Mouse (Mus musculus) limb, embryonic 10.5 days (tissue): ENCODE measurements around the gene Zfp771. TPM values are rescaled to one million over a fixed set of nuclear protein-coding genes. Genes with fewer than 3 reads are reported as not detected.
A peak's percentile ranks its signal among the peaks of the same experiment; 100 is the strongest.

Source experiments
- DNase-seq: peaks from one replicate; pipeline ENCODE4 v3.0.0-alpha.2; 2017; ENCODE audit warnings: low spot score
- H3K27ac ChIP-seq: fragments of 300-500 bp; sonication (generic); 2 replicates; pipeline ENCODE4 v1.5.1; 2016; ENCODE audit warnings: mild to moderate bottlenecking
- H3K27me3 ChIP-seq: fragments of 300-500 bp; sonication (generic); 2 replicates; pipeline ENCODE4 v1.6.1; 2016; ENCODE audit warnings: low read depth, mild to moderate bottlenecking; ENCODE audit not compliant: poor library complexity, severe bottlenecking
- H3K36me3 ChIP-seq: fragments of 300-500 bp; sonication (generic); 2 replicates; pipeline ENCODE4 v1.6.1; 2016; ENCODE audit warnings: mild to moderate bottlenecking, moderate library complexity
- H3K4me1 ChIP-seq: fragments of 300-500 bp; sonication (generic); 2 replicates; pipeline ENCODE4 v1.6.1; 2016
- H3K4me3 ChIP-seq: fragments of 300-500 bp; sonication (generic); 2 replicates; pipeline ENCODE4 v1.5.1; 2016; ENCODE audit warnings: mild to moderate bottlenecking, moderate library complexity
- H3K9me3 ChIP-seq: fragments of 300-500 bp; sonication (generic); replicated peaks from 2 replicates; pipeline ENCODE4 v1.6.1; 2016; ENCODE audit warnings: mild to moderate bottlenecking
- WGBS: fragments of 180-500 bp; shearing (Covaris S2); methylation state at CpG from one replicate; pipeline ENCODE4 v1.1.7; 2016; 5-methylcytosine and 5-hydroxymethylcytosine counted together
- polyA plus RNA-seq: library from polyadenylated mRNA; unstranded; fragments of >200 nt; fragmentation: Nextera tagmentation; extraction: Ambion mirVana; gene quantifications from 2 replicates; pipeline ENCODE4 v1.2.1, GENCODE M21; 2016

Zfp771 gene
- polyA plus RNA-seq, 1 experiment from 2014 or later = 70.6 TPM

- 90% methylated on average over 3 of the region's 3 CpGs for whole genome bisulfite sequencing
- H3K9me3 ChIP-seq = no peaks in the 10 kb centered on the region
- H3K36me3 ChIP-seq = peaks cover 12% of the 10 kb centered on the region
- no peak overlapping the region for H3K4me3 ChIP-seq
- no peak overlapping the region for H3K27ac ChIP-seq
- no peaks in the 10 kb centered on the region for H3K27me3 ChIP-seq
- DNase-seq = no peak
- H3K4me1 ChIP-seq = peaks cover 21% of the 10 kb centered on the region
These were observed 19.5 kb downstream of the Zfp771 start for GRCm38 (mm10) chr7:127263526-127263925.

- 89% methylated on average over 2 of the region's 2 CpGs for WGBS
- H3K9me3 ChIP-seq = 0 out of 2 replicates have a peak, but pooled peaks cover 3% of the 10 kb centered on the region
- peaks cover 47% of the 10 kb centered on the region for H3K36me3 ChIP-seq
- no peak overlapping the region for H3K27ac ChIP-seq
- DNase-seq = no peak
- H3K4me1 ChIP-seq = peaks cover 15% of the 10 kb centered on the region
- no peaks in the 10 kb centered on the region for H3K27me3 ChIP-seq
- H3K4me3 ChIP-seq = no peak overlapping the region
These were observed 26.2 kb downstream of the Zfp771 start for GRCm38 (mm10) chr7:127270256-127270655.

DNA sequence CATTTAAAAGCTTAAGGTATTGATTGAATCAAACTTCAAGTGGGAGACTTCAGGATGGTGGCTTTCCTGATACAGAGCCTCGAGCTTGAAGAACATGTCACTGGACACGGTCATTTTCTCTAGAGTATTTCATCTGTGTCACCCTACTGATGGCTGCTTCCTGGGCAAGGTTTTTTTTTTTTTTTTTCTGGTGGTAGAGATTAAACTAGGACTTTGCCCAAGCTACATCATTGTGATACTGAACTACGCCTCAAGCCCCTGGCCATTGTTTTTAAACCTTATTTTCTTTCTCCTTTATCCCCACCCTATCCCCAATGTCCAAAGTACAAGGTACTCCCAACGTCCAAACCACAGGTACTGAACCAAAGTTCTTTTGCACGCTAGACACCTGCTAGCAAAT, 26.6 kb downstream of the Zfp771 start:
- no peak for DNase-seq
- no peak overlapping the region for H3K27ac ChIP-seq
- peaks cover 47% of the 10 kb centered on the region for H3K36me3 ChIP-seq
- H3K9me3 ChIP-seq = 0 out of 2 replicates have a peak, but pooled peaks cover 3% of the 10 kb centered on the region
- H3K4me3 ChIP-seq = no peak overlapping the region
- peaks cover 15% of the 10 kb centered on the region for H3K4me1 ChIP-seq
- 94% methylated on average over 5 of the region's 5 CpGs for WGBS
- H3K27me3 ChIP-seq = no peaks in the 10 kb centered on the region

GRCm38 (mm10) chr7:127271093-127271492, 27.0 kb downstream of the Zfp771 start:
- H3K4me3 ChIP-seq = no peak overlapping the region
- H3K36me3 ChIP-seq = peaks cover 47% of the 10 kb centered on the region
- no peak for DNase-seq
- 0 out of 2 replicates have a peak, but pooled peaks cover 3% of the 10 kb centered on the region for H3K9me3 ChIP-seq
- WGBS = 92% methylated on average over 4 of the region's 4 CpGs
- H3K27ac ChIP-seq = no peak overlapping the region
- H3K27me3 ChIP-seq = no peaks in the 10 kb centered on the region
- H3K4me1 ChIP-seq = peaks cover 15% of the 10 kb centered on the region

DNA sequence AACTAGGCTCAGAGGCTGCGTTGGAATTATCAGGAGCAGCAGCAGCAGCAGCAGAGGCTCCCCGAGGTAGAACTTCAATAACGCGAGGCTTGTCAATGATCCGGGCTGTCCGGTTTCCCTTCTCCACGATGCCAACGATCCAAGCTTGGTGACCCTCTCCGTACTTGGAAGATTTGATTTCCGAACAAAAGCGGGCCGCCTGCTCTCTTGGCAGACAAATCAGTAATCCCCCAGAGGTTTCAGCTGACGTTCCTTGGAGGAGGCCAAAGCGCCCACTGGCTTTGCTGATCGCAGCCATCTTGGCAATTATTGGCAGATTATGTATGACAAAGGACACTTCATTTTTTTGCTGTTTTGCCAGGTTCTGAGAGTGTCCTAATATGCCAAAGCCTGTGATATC, 28.5 kb downstream of the Zfp771 start:
- DNase-seq = no peak
- H3K4me3 ChIP-seq = peak overlapping the region; percentile 93
- WGBS = 98% methylated on average over 15 of the region's 15 CpGs

GRCm38 (mm10) chr7:127273118-127273923, 29.2 kb downstream of the Zfp771 start:
- Histone ChIP-seq H3K36me3 (peaks cover 45% of the 10 kb centered on the region), H3K27me3 (no peaks in the 10 kb centered on the region), H3K4me3 (peak overlapping the region; percentile 93), H3K4me1 (peaks cover 15% of the 10 kb centered on the region), H3K27ac (peak overlapping the region; percentile 96), H3K9me3 (0 out of 2 replicates have a peak, but pooled peaks cover 3% of the 10 kb centered on the region)
- WGBS = 18% methylated on average over 50 of the region's 50 CpGs
- DNase-seq = no peak

More for the DNA sequence above, 28.5 kb downstream of the Zfp771 start:
- Histone ChIP-seq H3K27ac (no peak overlapping the region), H3K4me1 (peaks cover 15% of the 10 kb centered on the region), H3K36me3 (peaks cover 47% of the 10 kb centered on the region), H3K9me3 (0 out of 2 replicates have a peak, but pooled peaks cover 3% of the 10 kb centered on the region), H3K27me3 (no peaks in the 10 kb centered on the region)

- DNase-seq = peak; percentile 91
- H3K9me3 ChIP-seq = 0 out of 2 replicates have a peak, but pooled peaks cover under 1% of the 10 kb centered on the region
- WGBS = 3% methylated on average over 39 of the region's 39 CpGs
- H3K4me3 ChIP-seq = peak within 1 kb of the TSS; percentile 93
- H3K27ac ChIP-seq = peak within 1 kb of the TSS; percentile 96
- no peaks in the 10 kb centered on the region for H3K27me3 ChIP-seq
- peaks cover 40% of the 10 kb centered on the region for H3K36me3 ChIP-seq
- peaks cover 15% of the 10 kb centered on the region for H3K4me1 ChIP-seq
These were observed 30.1 kb downstream of the Zfp771 start, which contains the start of gene Sephs2 for GRCm38 (mm10) chr7:127273925-127274789. Gene Sephs2, minus strand, starts transcription at chr7:127274055.

- peaks cover 17% of the 10 kb centered on the region for H3K36me3 ChIP-seq
- H3K9me3 ChIP-seq = no peaks in the 10 kb centered on the region
- 66% methylated on average over 5 of the region's 5 CpGs for WGBS
- no peak for DNase-seq
- H3K4me1 ChIP-seq = peaks cover 15% of the 10 kb centered on the region
- no peak overlapping the region for H3K27ac ChIP-seq
- H3K27me3 ChIP-seq = no peaks in the 10 kb centered on the region
- H3K4me3 ChIP-seq = no peak overlapping the region
These were observed 32.5 kb downstream of the Zfp771 start for GRCm38 (mm10) chr7:127276519-127276961.

GRCm38 (mm10) chr7:127278311-127278710, 34.2 kb downstream of the Zfp771 start:
- peak; percentile 44 for DNase-seq
- peak overlapping the region; percentile 30; the same call in 1 of the 2 replicates for H3K27ac ChIP-seq
- H3K4me1 ChIP-seq = peaks cover 8% of the 10 kb centered on the region
- H3K4me3 ChIP-seq = no peak overlapping the region
- H3K9me3 ChIP-seq = no peaks in the 10 kb centered on the region
- WGBS = 25% methylated on average over 8 of the region's 8 CpGs
- H3K36me3 ChIP-seq = no peaks in the 10 kb centered on the region
- no peaks in the 10 kb centered on the region for H3K27me3 ChIP-seq

DNA sequence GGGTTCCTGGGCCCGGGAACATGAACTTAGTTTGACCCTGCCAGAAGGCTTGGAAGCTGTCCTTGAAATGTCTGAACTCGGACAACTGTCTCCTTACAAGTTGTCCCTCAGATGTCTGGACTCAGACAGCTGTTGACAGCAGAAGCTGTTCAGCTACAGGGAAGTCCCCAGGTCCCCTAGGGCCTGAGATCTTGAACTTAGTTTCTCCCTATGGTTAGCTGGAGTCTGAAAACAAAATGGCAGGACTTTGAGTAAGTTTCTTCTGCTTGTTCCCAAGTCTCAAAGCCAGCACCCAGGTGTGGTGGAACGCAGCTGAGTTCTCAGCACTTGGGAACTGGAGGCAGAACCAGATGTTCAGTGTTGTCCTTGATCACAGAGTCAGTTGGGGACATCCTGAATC, 36.0 kb downstream of the Zfp771 start:
- Histone ChIP-seq H3K36me3 (no peaks in the 10 kb centered on the region), H3K4me1 (no peaks in the 10 kb centered on the region), H3K9me3 (no peaks in the 10 kb centered on the region), H3K27me3 (no peaks in the 10 kb centered on the region), H3K27ac (no peak overlapping the region), H3K4me3 (no peak overlapping the region)
- DNase-seq = no peak
- WGBS = 74% methylated on average over 3 of the region's 3 CpGs

DNA sequence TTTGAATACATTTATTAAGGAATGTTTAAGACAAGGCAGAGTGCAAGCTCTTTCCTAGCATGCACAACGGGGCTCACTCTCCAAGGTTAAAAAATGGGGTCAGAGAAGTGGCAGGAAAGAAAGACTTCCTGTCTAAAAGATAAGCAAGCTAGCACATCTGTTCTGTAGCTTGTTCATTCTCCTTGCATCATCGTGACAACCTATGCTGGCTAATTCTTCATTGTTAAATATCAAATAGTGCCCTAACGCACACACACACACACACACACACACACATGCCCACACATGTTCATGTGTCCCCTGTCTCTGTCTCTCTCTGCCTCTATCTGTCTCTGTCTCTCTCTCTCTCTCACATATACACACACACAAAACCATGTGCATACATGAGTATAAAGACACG, 37.0 kb downstream of the Zfp771 start:
- 73% methylated on average over 4 of the region's 4 CpGs for WGBS

GRCm38 (mm10) chr7:127282190-127282589, 38.1 kb downstream of the Zfp771 start:
- H3K36me3 ChIP-seq = no peaks in the 10 kb centered on the region
- no peaks in the 10 kb centered on the region for H3K27me3 ChIP-seq
- no peaks in the 10 kb centered on the region for H3K4me1 ChIP-seq
- 91% methylated on average over 2 of the region's 2 CpGs for WGBS
- 0 out of 2 replicates have a peak, but pooled peaks cover 2% of the 10 kb centered on the region for H3K9me3 ChIP-seq
- DNase-seq = no peak
- H3K4me3 ChIP-seq = no peak overlapping the region
- H3K27ac ChIP-seq = no peak overlapping the region

More for the DNA sequence above, 37.0 kb downstream of the Zfp771 start:
- Histone ChIP-seq H3K36me3 (no peaks in the 10 kb centered on the region), H3K9me3 (no peaks in the 10 kb centered on the region), H3K4me3 (no peak overlapping the region), H3K27me3 (no peaks in the 10 kb centered on the region), H3K27ac (no peak overlapping the region), H3K4me1 (no peaks in the 10 kb centered on the region)
- DNase-seq = no peak
